Mouse (Mus musculus): Measurements from ENCODE around the gene Klhl10. TPM values are rescaled to one million over a fixed set of nuclear protein-coding genes. Genes with fewer than 3 reads are reported as not detected.

Klhl10 gene
- polyA plus RNA-seq, 1 experiment = 0.20 TPM

DNA sequence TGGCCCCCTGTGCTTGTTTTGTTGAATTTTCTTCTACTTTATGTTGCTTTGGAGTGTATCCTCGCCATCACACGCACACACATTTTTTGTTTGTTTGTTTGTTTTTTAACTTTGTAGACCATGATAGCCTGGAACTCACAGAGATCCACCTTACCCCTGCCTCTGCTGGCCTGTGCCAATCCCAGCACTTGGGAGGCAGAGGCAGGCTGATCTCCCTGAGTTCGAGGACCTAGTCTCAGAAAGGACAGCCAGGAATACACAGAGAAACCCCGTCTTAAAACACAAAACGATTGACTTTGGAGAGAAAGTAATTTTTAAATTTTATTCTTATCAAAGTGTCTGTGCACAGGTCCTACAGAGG lies 31.2 kb downstream of the Klhl10 start:
- TF ChIP-seq TCF3 (IDR thresholded peaks at IDR 0.05; ENCODE audit: insufficient read length, low read depth) (no peak), MYOG (IDR thresholded peaks at IDR 0.05; ENCODE audit: control insufficient read depth in 1 of 3, insufficient read depth in 1 of 3, insufficient read length in 2 of 3, low read depth in 2 of 3) (no peak), MAX (IDR thresholded peaks at IDR 0.05; ENCODE audit: low read depth) (no peak), SRF (IDR thresholded peaks at IDR 0.05; ENCODE audit: control insufficient read depth, insufficient read length, low read depth) (no peak), POLR2A (IDR thresholded peaks at IDR 0.05; ENCODE audit: insufficient read length, low read depth) (no peak), USF1 (IDR thresholded peaks at IDR 0.05; ENCODE audit: low read depth) (no peak), CEBPB (IDR thresholded peaks at IDR 0.05; ENCODE audit: insufficient read depth, poor library complexity, severe bottlenecking) (no peak), TCF12 (IDR thresholded peaks at IDR 0.05; ENCODE audit: insufficient read depth, poor library complexity, severe bottlenecking) (no peak), REST (IDR thresholded peaks at IDR 0.05; ENCODE audit: insufficient read depth, insufficient read length) (no peak), MYOD1 (IDR thresholded peaks at IDR 0.05; ENCODE audit: control insufficient read depth in 1 of 3, insufficient read length in 2 of 3, low read depth in 2 of 3) (no peak), E2F4 (IDR thresholded peaks at IDR 0.05; ENCODE audit: insufficient read depth) (no peak), POLR2AphosphoS2 (IDR thresholded peaks at IDR 0.05; ENCODE audit: insufficient read length, low read depth) (no peak)
- Histone ChIP-seq H3K79me2 (ENCODE audit: control insufficient read depth, insufficient read depth) (peaks cover 43% of the 10 kb centered on the region), H3K36me3 (ENCODE audit: control insufficient read depth, insufficient read depth) (peaks cover 12% of the 10 kb centered on the region), H3K4me2 (ENCODE audit: low read depth) (peak overlapping the region; percentile 58), H3K27me3 (ENCODE audit: control insufficient read depth, insufficient read depth, insufficient read length) (no peaks in the 10 kb centered on the region), H3ac (ENCODE audit: control insufficient read depth, insufficient read length) (peak overlapping the region; percentile 51), H3K4me3 (peak overlapping the region; percentile 76)

DNA sequence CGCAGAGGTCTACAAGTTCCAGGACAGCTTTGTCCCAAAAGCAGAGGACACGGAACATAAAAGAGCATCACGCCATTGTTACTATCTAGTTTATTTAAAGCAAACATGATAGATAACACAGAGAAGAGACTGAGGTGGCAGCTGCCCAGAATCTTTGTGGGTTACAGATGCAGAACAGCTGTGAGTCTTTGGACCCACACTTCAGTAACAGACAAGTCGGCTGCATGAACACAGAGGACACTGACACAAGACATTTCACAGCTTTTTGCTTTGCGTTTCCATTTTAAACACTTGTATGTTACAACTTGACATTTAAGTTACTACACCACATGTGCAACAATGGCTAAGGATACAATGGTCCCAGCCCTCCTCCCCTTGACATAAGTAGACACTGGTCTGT lies 34.6 kb downstream of the Klhl10 start:
- peaks cover 42% of the 10 kb centered on the region for H3K36me3 ChIP-seq (ENCODE audit: control insufficient read depth, insufficient read depth)

DNA sequence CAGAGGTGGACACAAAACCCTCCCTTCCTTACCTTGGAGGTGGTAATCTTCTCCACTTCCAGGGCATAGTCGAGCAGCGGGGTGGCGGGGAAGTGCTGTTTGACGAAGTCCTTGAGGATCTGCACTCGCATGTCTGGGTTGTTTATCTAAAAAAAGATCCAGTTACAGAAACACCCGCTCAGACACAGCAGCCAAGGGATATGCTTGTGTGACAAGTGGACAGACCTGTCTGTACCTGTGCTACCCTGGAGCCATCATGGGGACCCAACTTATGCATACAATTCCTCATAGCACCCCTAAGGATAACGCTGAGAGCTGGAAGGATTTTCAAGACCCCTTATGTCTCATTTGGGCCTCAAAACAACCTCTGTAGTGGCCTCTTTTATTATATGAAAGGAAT lies 37.4 kb downstream of the Klhl10 start:
- TF ChIP-seq TCF12 (IDR thresholded peaks at IDR 0.05; ENCODE audit: insufficient read depth, poor library complexity, severe bottlenecking) (no peak), SRF (IDR thresholded peaks at IDR 0.05; ENCODE audit: control insufficient read depth, insufficient read length, low read depth) (no peak), MAX (IDR thresholded peaks at IDR 0.05; ENCODE audit: low read depth) (no peak), POLR2AphosphoS2 (IDR thresholded peaks at IDR 0.05; ENCODE audit: insufficient read length, low read depth) (no peak), USF1 (IDR thresholded peaks at IDR 0.05; ENCODE audit: low read depth) (no peak), E2F4 (IDR thresholded peaks at IDR 0.05; ENCODE audit: insufficient read depth) (no peak), REST (IDR thresholded peaks at IDR 0.05; ENCODE audit: insufficient read depth, insufficient read length) (no peak), CEBPB (IDR thresholded peaks at IDR 0.05; ENCODE audit: insufficient read depth, poor library complexity, severe bottlenecking) (no peak), TCF3 (IDR thresholded peaks at IDR 0.05; ENCODE audit: insufficient read length, low read depth) (no peak), POLR2A (IDR thresholded peaks at IDR 0.05; ENCODE audit: insufficient read length, low read depth) (no peak), MYOD1 (IDR thresholded peaks at IDR 0.05; ENCODE audit: control insufficient read depth in 1 of 3, insufficient read length in 2 of 3, low read depth in 2 of 3) (no peak), MYOG (IDR thresholded peaks at IDR 0.05; ENCODE audit: control insufficient read depth in 1 of 3, insufficient read depth in 1 of 3, insufficient read length in 2 of 3, low read depth in 2 of 3) (no peak)
- Histone ChIP-seq H3K79me2 (ENCODE audit: control insufficient read depth, insufficient read depth) (no peaks in the 10 kb centered on the region), H3K27me3 (ENCODE audit: control insufficient read depth, insufficient read depth, insufficient read length) (no peaks in the 10 kb centered on the region), H3K4me3 (no peak overlapping the region), H3ac (ENCODE audit: control insufficient read depth, insufficient read length) (no peak overlapping the region), H3K4me2 (ENCODE audit: low read depth) (no peak overlapping the region), H3K36me3 (ENCODE audit: control insufficient read depth, insufficient read depth) (peaks cover 65% of the 10 kb centered on the region)

More for the DNA sequence above, 34.6 kb downstream of the Klhl10 start:
- Histone ChIP-seq H3K4me2 (ENCODE audit: low read depth) (no peak overlapping the region), H3K4me3 (no peak overlapping the region), H3ac (ENCODE audit: control insufficient read depth, insufficient read length) (no peak overlapping the region), H3K27me3 (ENCODE audit: control insufficient read depth, insufficient read depth, insufficient read length) (no peaks in the 10 kb centered on the region), H3K79me2 (ENCODE audit: control insufficient read depth, insufficient read depth) (peaks cover 9% of the 10 kb centered on the region)
- TF ChIP-seq TCF3 (IDR thresholded peaks at IDR 0.05; ENCODE audit: insufficient read length, low read depth) (no peak), MYOG (IDR thresholded peaks at IDR 0.05; ENCODE audit: control insufficient read depth in 1 of 3, insufficient read depth in 1 of 3, insufficient read length in 2 of 3, low read depth in 2 of 3) (no peak), MAX (IDR thresholded peaks at IDR 0.05; ENCODE audit: low read depth) (no peak), SRF (IDR thresholded peaks at IDR 0.05; ENCODE audit: control insufficient read depth, insufficient read length, low read depth) (no peak), TCF12 (IDR thresholded peaks at IDR 0.05; ENCODE audit: insufficient read depth, poor library complexity, severe bottlenecking) (no peak), USF1 (IDR thresholded peaks at IDR 0.05; ENCODE audit: low read depth) (no peak), MYOD1 (IDR thresholded peaks at IDR 0.05; ENCODE audit: control insufficient read depth in 1 of 3, insufficient read length in 2 of 3, low read depth in 2 of 3) (no peak), POLR2AphosphoS2 (IDR thresholded peaks at IDR 0.05; ENCODE audit: insufficient read length, low read depth) (no peak), CEBPB (IDR thresholded peaks at IDR 0.05; ENCODE audit: insufficient read depth, poor library complexity, severe bottlenecking) (no peak), POLR2A (IDR thresholded peaks at IDR 0.05; ENCODE audit: insufficient read length, low read depth) (no peak), REST (IDR thresholded peaks at IDR 0.05; ENCODE audit: insufficient read depth, insufficient read length) (no peak), E2F4 (IDR thresholded peaks at IDR 0.05; ENCODE audit: insufficient read depth) (no peak)

DNA sequence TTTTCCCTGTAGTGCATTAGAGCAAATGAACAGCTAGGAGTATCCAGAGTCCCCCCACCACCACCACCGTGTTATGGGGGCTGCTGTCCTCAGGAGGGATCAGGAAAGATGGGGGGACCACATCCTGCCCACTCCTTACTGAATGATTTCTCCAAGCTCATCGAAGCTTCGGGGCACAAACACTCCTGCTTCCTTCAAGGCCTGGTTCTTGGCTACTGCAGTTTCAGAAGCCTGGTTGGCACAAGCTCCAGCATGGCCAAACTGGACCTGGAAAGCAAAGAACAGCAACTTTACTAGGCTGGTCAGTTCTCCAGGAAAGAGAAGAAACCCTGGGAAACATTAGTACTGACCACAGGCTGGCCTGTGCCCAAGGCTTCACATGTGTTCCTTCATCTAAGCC lies 42.7 kb downstream of the Klhl10 start:
- TF ChIP-seq E2F4 (IDR thresholded peaks at IDR 0.05; ENCODE audit: insufficient read depth) = no peak
- no peak for TF ChIP-seq SRF (IDR thresholded peaks at IDR 0.05; ENCODE audit: control insufficient read depth, insufficient read length, low read depth)
- TF ChIP-seq TCF3 (IDR thresholded peaks at IDR 0.05; ENCODE audit: insufficient read length, low read depth) = no peak
- no peak for TF ChIP-seq POLR2A (IDR thresholded peaks at IDR 0.05; ENCODE audit: insufficient read length, low read depth)
- no peak for TF ChIP-seq TCF12 (IDR thresholded peaks at IDR 0.05; ENCODE audit: insufficient read depth, poor library complexity, severe bottlenecking)
- no peak for TF ChIP-seq MYOD1 (IDR thresholded peaks at IDR 0.05; ENCODE audit: control insufficient read depth in 1 of 3, insufficient read length in 2 of 3, low read depth in 2 of 3)
- no peak for TF ChIP-seq USF1 (IDR thresholded peaks at IDR 0.05; ENCODE audit: low read depth)
- TF ChIP-seq POLR2AphosphoS2 (IDR thresholded peaks at IDR 0.05; ENCODE audit: insufficient read length, low read depth) = no peak
- no peak for TF ChIP-seq CEBPB (IDR thresholded peaks at IDR 0.05; ENCODE audit: insufficient read depth, poor library complexity, severe bottlenecking)
- TF ChIP-seq MAX (IDR thresholded peaks at IDR 0.05; ENCODE audit: low read depth) = no peak
- TF ChIP-seq MYOG (IDR thresholded peaks at IDR 0.05; ENCODE audit: control insufficient read depth in 1 of 3, insufficient read depth in 1 of 3, insufficient read length in 2 of 3, low read depth in 2 of 3) = no peak
- no peak for TF ChIP-seq REST (IDR thresholded peaks at IDR 0.05; ENCODE audit: insufficient read depth, insufficient read length)
- no peak overlapping the region for H3K4me2 ChIP-seq (ENCODE audit: low read depth)
- no peaks in the 10 kb centered on the region for H3K79me2 ChIP-seq (ENCODE audit: control insufficient read depth, insufficient read depth)
- H3ac ChIP-seq (ENCODE audit: control insufficient read depth, insufficient read length) = no peak overlapping the region
- H3K4me3 ChIP-seq = no peak overlapping the region
- peaks cover 83% of the 10 kb centered on the region for H3K36me3 ChIP-seq (ENCODE audit: control insufficient read depth, insufficient read depth)
- no peaks in the 10 kb centered on the region for H3K27me3 ChIP-seq (ENCODE audit: control insufficient read depth, insufficient read depth, insufficient read length)
